Mouse (Mus musculus): ENCODE results near the gene Tac4. TPM values are rescaled to one million over a fixed set of nuclear protein-coding genes. Genes with fewer than 3 reads are reported as not detected.

Gene Tac4
- total RNA-seq, 2 experiments from 2014 or later = not detected

- TF ChIP-seq CTCF (conservative IDR thresholded peaks at IDR 0.05) = no peak; the same call in 1 of the 2 replicates
Observed at GRCm38 (mm10) chr11:95310007-95310647, 48.8 kb downstream of the Tac4 start, which contains the start of gene Kat7. Kat7 (minus strand) TSS chr11:95310246.

GRCm38 (mm10) chr11:95310648-95311424, 49.5 kb downstream of the Tac4 start:
- DNase-seq (ENCODE audit: low spot score in 2 of 2) = peak; percentile 27 to 31
- TF ChIP-seq CTCF (conservative IDR thresholded peaks at IDR 0.05) = no peak
- Histone ChIP-seq H3K4me3 (peak overlapping the region; percentile 100), H3K27ac (peak overlapping the region; percentile 99)

More at GRCm38 (mm10) chr11:95310007-95310647, 48.8 kb downstream of the Tac4 start, which contains the start of gene Kat7:
- peak within 1 kb of the TSS; percentile 100 for H3K4me3 ChIP-seq
- peak within 1 kb of the TSS; percentile 99 for H3K27ac ChIP-seq
- peak; percentile 96 to 99 for DNase-seq (ENCODE audit: low spot score in 2 of 2)

GRCm38 (mm10) chr11:95311425-95311807, 50.1 kb downstream of the Tac4 start:
- H3K27ac ChIP-seq = peak overlapping the region; percentile 99; the same call in 1 of the 2 replicates
- peak overlapping the region; percentile 100; the same call in 1 of the 2 replicates for H3K4me3 ChIP-seq
- no peak for DNase-seq (ENCODE audit: low spot score in 2 of 2)
- TF ChIP-seq CTCF (conservative IDR thresholded peaks at IDR 0.05) = no peak

- H3K4me3 ChIP-seq = no peak overlapping the region
- DNase-seq (ENCODE audit: low spot score in 2 of 2) = no peak
- H3K27ac ChIP-seq = no peak overlapping the region
- TF ChIP-seq CTCF (conservative IDR thresholded peaks at IDR 0.05) = no peak
Observed at GRCm38 (mm10) chr11:95315215-95315955, 54.1 kb downstream of the Tac4 start.

GRCm38 (mm10) chr11:95318116-95318515, 56.8 kb downstream of the Tac4 start:
- TF ChIP-seq CTCF (conservative IDR thresholded peaks at IDR 0.05) = no peak
- DNase-seq (ENCODE audit: low spot score in 2 of 2) = no peak
- Histone ChIP-seq H3K4me3 (no peak overlapping the region), H3K27ac (no peak overlapping the region)

Other genes starting within 250 kb of the Tac4 start
- gene Pdk2, start 220.2 kb upstream of the Tac4 start, total RNA-seq (2021) = 100 to 1,000 TPM; 133 TPM
- 10 to 100 TPM; 10.3 to 16.1 TPM for gene Itga3, start 184.7 kb upstream of the Tac4 start, total RNA-seq (2021)
- not detected for gene Dlx3, start 141.4 kb upstream of the Tac4 start, total RNA-seq (2021)
- gene Dlx4, start 115.3 kb upstream of the Tac4 start, total RNA-seq (2021) = not detected
- gene Kat7, start 48.7 kb downstream of the Tac4 start, total RNA-seq (2021) = 10 to 100 TPM; 83.3 to 85.7 TPM
- gene Fam117a, start 75.5 kb downstream of the Tac4 start, total RNA-seq (2021) = 1 to 10 TPM; 4.1 to 6.0 TPM
- gene Slc35b1, start 123.2 kb downstream of the Tac4 start, total RNA-seq (2021) = 10 to 100 TPM; 64.4 to 69.2 TPM
- 100 to 1,000 TPM; 170 to 176 TPM for gene Spop, start 152.6 kb downstream of the Tac4 start, total RNA-seq (2021)